Mouse (Mus musculus) subcutaneous adipose tissue, adult 2 months (tissue): ENCODE data around the gene Srms. TPM values are rescaled to one million over a fixed set of nuclear protein-coding genes. Genes with fewer than 3 reads are reported as not detected.

Experiments used
- polyA plus RNA-seq: library from polyadenylated mRNA; depleted of rRNA; stranded (reverse); fragments of >200 nt; gene quantifications from 2 replicates; pipeline ENCODE4 v1.2.3, GENCODE M21; 2012; ENCODE audit warnings: low replicate concordance; rRNA removed

Srms gene
- 0.71 and 2.8 TPM in 2 replicates for polyA plus RNA-seq

DNA sequence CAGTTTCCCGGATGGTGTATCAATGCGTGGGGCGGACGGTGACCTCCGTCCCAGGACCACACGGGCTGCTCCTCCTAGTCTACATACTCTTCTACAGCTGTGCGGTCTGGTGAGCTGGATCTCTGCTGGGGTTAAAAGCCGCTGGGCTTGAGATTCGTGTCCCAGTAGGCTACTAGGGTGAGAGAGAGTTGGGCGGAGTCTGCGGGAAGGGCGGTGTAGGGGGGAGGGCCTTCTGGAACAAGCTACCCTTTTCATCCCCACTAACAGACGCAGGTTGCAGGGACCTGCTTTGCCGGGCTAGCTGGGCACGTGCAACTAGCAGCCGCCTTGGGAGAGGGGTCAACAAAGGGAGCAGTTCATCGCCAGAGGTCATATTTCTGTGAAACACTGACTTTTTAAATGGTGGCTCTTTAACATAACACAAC, at the start of gene Srms:
Gene Srms (minus strand): TSS at position 165 of the 425 bp plus-strand sequence.

DNA sequence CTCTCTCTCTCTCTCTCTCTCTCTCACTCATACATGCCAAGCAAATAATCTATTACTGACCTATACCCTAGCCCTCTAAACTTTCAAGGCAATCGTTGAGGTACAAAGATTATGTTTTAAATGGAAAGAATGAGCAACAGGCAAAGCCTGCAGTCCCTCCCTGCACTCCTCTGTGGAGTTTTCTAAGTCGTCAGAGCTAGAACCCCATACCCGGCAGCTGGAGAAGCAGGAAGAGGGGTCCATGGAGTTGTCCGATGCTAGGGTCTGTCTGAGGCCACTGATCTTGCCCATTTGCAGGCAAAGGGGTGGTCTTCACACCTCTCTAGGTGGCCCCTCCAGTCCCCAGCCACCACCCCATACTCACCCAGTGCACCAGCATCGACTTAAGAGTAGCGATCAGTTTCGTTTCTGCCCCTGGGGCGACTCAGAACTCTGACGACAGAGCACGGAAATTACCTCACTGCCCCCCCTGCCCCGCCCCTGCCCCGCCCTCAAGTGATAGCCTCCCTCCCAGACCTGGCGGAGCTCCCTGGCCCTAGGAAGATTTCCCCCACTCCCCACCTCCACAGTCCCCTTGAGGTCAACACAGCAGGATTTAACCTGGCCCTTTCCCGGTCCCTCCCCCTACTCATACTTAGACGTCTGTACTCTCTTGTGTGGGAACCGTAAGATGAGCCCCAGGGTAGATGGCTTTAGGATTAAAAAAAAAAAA, 28.8 kb upstream of the Srms start, which contains the start of gene Helz2:
Gene Helz2 (minus strand): TSS at position 426 of the 712 bp plus-strand sequence.

DNA sequence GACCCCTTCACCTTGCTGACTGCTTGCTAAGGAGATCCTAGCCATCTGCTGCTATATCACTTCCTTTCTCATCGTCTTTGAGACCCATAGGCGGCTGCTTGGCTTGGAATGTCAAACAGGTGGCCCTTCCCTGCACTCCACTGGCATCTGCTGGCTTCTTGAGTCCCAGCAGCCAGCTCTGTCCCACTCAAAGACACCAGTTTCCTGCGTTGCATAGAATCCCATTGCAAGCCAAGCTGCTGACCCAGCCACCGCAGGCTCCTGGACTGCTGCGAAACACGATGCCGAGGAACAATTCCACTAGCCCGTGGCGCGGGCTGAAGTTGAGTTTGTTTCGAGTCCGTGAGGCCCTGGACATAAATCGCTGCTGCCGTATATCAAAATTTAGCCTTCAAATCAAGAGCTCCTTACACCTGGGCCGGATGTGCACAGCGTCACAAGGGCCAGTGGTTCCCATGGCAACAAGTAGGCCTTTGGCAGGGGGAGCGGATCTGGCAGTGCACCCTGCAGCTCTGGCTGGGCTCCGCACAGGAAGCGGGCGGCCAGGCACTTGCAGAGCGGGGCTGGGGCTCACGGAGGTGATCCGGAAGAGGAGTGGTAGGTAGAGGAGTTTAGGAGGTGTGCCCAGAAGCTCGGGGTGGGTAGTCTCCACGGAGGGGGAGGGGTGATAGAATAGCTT, 6.7 kb upstream of the Srms start, which contains the start of gene Fndc11:
Gene Fndc11 (plus strand): TSS at position 476 of the 679 bp plus-strand sequence.

DNA sequence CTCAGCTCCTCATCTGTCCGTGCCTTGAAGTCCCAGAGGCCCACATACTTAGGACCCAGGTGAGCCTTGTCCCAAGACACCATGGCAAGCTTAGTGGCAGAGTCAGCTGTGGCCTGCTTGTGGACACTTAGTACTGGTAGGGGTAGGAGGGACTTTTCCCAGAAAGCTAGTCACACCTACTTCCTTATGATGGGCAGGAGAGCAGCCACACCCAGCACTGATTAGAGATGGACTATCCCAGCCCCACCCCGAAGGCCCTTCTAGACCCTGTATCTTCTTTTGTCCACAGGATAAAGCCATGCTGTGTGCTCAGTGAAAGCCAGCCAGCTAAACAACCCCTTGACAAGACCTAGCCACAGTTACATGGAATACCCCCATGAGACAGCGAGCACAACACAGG, 10.6 kb downstream of the Srms start, which contains the start of gene Ptk6:
Gene Ptk6 (minus strand): TSS at position 368 of the 400 bp plus-strand sequence.

DNA sequence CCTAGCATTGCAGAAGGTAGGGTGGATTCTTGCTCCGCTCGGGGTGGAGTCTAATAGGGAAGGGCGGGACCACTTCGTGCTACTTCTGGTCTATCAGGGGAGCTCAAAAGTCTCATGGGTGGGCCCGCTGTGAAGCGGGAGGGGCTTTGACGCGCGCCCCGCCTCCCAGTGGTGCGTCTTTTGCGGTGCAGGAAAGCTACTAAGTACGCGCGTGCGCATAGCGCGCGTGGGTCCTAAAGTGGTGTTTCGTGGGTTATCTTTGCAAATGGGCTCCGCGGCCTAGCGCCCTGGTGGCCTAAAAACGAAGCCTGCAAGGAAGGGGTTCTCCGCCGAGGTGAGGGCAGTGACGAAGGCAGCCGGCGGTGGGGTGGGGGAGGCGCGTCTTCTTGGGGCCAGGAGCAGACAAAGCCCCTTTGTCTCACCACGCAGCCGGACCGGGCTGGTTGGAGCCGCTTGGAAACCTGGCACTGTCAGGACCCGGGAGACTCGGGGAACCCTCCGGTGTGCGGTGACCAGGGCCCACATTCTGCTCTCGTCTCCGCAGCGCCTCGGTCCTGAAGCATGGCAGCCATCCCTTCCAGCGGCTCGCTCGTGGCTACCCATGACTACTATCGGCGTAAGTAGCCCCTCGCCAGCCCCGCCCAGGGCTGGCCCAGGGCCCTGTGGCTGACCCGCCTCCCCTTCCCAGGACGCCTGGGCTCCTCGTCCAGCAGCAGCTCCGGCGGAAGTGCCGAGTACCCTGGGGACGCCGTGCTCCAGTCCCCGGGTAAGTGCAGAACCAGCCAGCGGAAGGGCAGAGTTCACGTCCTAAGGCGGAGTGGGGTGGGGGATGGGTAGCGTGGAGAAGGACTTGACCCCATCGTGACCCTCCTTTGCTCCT, 25.6 kb downstream of the Srms start, which contains the start of gene Ppdpf:
Gene Ppdpf (plus strand): TSS at position 127 of the 880 bp plus-strand sequence.

DNA sequence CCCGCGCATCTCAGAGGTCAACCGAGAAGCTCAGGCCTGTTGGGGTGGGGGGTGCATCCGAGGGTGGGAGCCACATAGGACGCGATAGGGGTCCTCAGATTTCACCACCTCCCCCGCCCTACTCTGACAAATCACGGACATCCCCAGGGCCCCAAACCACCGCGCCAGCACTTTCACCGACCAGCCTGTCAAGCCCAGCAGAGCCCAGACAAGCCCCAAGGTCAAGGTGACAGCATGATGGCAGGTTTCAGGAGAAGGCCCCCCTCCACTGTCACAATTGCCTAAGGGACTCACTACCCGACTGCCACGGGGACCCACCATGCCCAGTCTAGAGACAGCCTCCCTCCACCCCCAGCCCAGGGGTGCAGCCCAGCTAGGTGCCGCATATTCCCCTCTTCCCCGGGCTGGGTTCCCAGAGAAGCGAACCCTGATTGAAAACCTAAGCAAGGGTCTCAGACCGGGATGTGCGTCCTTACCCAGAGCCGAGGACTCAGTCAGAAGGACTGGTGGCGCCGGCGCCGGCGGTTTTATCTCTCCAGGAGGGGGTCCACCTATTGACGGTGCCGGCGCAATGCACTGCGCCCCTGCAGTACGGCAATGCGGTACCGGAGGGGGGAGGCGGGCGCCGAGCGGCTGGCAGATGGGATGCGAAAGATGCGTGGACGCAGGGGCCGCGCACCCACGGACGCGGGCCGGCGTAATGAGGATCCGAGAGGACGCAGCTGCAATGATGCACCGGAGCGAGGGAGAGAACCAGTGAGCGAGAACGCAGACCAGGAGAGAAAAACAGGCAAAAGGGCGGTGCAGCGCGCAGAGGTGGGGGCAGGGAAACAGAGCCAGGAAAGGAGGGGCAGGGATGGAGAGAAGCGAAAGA, 56.5 kb downstream of the Srms start, which contains the start of gene Eef1a2:
Gene Eef1a2 (minus strand): TSS at position 767 of the 874 bp plus-strand sequence.

Other genes starting within 250 kb of the Srms start
- 49.6 and 91.2 TPM in 2 replicates for gene Arfgap1, start 246.0 kb downstream of the Srms start, polyA plus RNA-seq
- 1.7 and 3.8 TPM in 2 replicates for gene Col20a1, start 226.7 kb downstream of the Srms start, polyA plus RNA-seq
- gene Chrna4, start 169.6 kb downstream of the Srms start, polyA plus RNA-seq = 0.20 and 0.33 TPM in 2 replicates
- 0.06 and 0.20 TPM in 2 replicates for gene Kcnq2, start 77.9 kb downstream of the Srms start, polyA plus RNA-seq
- gene Eef1a2, start 56.2 kb downstream of the Srms start, polyA plus RNA-seq = 0.54 and 1.9 TPM in 2 replicates
- 136 and 163 TPM in 2 replicates for gene Ppdpf, start 25.9 kb downstream of the Srms start, polyA plus RNA-seq
- gene Ptk6, start 10.4 kb downstream of the Srms start, polyA plus RNA-seq = 0.03 and 0.19 TPM in 2 replicates
- 0.27 and 0.50 TPM in 2 replicates for gene Fndc11, start 6.8 kb upstream of the Srms start, polyA plus RNA-seq
- 34.6 and 36.2 TPM in 2 replicates for gene Helz2, start 28.8 kb upstream of the Srms start, polyA plus RNA-seq
- 15.7 and 22.0 TPM in 2 replicates for gene Gmeb2, start 74.8 kb upstream of the Srms start, polyA plus RNA-seq
- gene Stmn3, start 101.3 kb upstream of the Srms start, polyA plus RNA-seq = 0.21 and 0.95 TPM in 2 replicates
- gene Rtel1, start 106.6 kb upstream of the Srms start, polyA plus RNA-seq = 48.1 and 81.8 TPM in 2 replicates
- 34.1 and 66.0 TPM in 2 replicates for gene Zgpat, start 151.7 kb upstream of the Srms start, polyA plus RNA-seq
- gene Arfrp1, start 152.2 kb upstream of the Srms start, polyA plus RNA-seq = 40.8 and 63.9 TPM in 2 replicates
- gene Lime1, start 166.9 kb upstream of the Srms start, polyA plus RNA-seq = 42.7 and 88.5 TPM in 2 replicates
- gene Zbtb46, start 246.2 kb upstream of the Srms start, polyA plus RNA-seq = 15.9 and 17.4 TPM in 2 replicates